Mouse (Mus musculus) lung, postnatal 25 days (tissue): ENCODE results near the gene Etnk1.

Source experiments
- DNase-seq: peaks from one replicate; pipeline ENCODE4 v3.0.0; 2022; ENCODE audit warnings: low spot score

Etnk1 gene

DNA sequence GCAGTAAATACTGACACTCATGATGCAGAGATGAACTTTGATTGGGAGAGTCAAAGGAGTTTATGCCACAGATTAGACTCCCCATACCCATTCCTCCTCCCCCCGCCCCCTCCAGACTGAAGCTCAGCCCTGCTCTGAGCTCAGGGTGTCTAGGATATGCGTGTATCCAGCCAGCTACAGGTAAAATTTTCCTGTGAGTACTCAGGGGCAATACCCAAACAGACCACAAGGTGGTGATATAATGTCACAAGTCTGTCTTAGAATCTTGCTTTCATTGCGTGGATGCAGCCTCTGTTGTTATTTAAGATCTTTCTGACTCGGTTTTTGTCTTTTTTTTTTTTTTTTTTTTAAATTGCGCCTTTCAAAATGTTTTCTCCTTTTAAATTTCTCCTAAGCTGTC lies 52.3 kb downstream of the Etnk1 start:
- peak; percentile 69 for DNase-seq

DNA sequence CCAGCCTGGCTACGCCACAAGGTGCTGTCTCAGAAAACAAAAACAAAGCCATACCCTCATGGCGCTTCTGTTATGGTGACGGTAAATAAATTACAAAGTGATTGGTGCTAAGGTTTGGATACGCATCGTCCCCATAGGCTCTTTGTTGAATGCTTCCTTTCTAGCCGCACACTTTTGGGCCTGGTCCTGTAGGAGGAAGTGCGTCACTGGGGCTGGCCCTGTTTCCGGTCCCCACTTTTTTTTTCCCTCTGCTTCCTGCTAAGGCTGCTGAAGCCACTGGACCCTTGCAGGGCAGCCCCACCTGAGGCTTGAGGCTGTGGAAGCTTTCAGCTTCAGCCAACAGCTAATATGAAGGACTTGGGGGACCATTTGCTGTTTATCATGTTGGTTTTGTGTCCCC lies 54.2 kb downstream of the Etnk1 start:
- DNase-seq: no peak

DNA sequence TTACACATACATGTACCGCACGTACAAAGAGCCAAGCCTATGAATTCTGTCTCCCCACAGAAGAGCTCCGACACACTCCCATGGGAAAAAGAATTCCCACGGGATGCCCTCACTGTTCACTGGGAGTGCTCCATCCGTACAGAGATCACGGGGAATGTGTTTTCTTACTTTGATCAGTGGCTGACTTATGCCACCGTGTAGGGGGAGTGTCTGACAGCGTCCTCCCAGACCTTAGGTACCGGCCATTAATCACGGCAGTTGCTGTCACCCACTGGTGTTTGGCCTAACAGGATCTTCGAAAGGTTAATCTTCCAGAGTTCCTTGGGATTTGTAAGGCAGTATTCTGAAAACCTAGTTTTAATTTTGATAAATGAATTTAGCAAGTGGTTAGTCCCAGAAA lies 57.0 kb downstream of the Etnk1 start:
- DNase-seq: no peak

DNA sequence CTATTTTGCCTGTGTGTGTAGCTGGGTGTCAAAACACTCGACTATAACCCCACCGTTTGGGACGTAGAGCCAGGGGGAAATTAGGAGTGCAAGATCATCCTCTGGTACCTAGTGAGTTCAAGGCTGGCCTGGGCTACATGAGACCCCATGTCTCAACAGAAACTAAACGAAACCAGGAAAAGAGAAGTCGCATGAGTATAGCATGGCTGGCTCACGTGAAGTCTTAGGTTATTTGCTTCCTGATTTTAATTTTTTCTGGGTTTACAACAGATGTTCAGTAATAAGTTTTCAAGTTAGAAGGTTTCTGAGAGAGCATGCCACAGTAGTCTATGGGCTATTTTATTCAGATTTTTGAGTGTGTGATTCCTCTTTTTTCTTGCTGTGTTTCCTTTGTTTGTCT lies 57.9 kb downstream of the Etnk1 start:
- no peak for DNase-seq

DNA sequence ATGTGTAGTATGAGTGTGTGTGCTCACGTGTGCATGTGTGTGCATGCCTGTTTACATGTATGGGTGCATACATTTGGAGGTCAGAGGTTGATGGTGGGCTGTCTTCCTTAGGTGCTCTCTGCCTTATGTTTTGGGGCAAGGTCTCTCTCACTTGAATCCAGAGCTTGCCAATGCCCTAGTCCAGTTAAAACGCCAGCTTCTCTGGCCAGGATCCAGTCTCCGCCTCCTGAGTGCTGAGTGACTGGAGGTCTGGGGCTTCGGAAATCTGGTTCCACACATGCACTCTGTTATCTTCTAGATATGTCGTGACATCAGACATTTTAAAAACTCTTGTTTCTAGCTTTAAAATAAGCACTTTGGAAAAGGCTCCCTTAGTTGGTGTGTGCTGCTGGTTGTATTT lies 61.7 kb downstream of the Etnk1 start:
- DNase-seq: no peak

DNA sequence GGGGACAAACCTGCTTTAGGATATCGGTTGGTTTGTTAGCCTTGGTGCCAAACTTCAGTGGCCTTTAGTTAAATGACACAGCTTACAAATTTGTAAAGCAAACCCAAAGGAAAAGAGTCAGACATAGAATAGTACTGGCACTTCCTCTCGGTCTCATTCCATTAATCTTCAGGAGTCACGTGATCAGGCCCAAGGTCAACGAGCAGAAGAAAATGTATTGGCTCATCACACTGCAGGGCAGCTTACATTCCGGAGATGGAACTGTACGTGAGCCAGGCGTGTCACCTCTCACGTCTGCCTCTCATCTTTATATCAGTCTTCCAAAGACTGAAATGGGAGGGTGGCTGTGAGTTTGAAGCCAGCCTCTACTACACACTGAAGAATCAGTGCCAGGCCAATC lies 62.9 kb downstream of the Etnk1 start:
- no peak for DNase-seq

DNA sequence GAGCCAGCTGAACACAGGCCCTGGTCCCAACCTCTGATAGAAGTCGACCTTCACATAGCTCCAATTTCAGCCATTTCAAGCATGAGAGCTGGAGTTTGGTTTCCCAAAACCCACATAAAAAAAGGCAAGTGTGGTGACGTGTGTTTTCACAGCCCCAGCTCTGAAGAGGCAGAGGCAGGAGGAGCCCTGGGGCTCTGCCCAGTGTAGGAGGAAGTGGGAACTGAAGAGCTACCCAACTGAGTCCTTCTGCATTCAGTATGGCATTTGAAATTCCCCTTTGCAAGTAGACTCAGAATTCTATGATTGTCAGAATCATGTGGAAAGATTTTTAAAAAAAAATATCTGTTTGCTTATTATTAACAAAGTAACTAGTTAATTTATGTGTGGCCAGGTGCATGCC lies 63.9 kb downstream of the Etnk1 start:
- no peak for DNase-seq

DNA sequence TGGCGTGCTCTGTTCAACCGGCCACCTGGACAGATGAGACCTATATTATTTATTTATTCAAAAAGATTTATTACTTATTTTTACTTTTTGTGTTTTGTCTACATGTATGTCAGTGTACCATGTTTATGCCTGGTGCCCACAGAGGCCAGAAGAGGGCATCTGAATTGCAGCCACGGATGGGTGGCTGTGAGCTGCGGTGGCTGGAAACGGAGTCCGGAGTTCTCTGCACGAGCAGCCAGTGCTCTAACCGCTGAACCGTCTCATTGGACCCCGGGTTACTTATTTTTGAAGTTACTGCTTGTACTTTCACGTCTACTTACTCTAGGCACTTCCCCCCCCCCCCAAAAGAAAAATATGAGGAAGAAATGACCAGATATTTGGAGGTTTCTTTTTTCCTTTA lies 65.7 kb downstream of the Etnk1 start:
- no peak for DNase-seq

DNA sequence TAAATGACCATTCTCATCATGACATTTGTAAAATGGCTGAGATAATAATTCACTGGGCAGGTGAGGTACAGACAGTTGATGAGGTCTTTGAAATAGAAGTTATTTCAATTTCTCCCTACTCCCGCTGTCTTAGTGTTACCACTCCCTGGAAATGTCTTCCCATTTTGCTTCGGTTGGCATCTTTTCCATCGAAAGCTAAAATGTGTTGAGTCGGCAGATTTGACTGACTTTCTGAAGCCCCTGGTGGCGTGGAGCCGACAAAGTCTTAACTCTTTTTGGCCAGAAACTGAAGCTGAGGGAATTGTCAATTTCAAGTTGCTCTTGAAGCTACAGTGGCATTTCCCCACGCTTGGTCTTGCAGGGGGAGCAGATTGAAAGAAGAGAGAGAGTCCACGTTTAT lies 67.8 kb downstream of the Etnk1 start:
- no peak for DNase-seq

DNA sequence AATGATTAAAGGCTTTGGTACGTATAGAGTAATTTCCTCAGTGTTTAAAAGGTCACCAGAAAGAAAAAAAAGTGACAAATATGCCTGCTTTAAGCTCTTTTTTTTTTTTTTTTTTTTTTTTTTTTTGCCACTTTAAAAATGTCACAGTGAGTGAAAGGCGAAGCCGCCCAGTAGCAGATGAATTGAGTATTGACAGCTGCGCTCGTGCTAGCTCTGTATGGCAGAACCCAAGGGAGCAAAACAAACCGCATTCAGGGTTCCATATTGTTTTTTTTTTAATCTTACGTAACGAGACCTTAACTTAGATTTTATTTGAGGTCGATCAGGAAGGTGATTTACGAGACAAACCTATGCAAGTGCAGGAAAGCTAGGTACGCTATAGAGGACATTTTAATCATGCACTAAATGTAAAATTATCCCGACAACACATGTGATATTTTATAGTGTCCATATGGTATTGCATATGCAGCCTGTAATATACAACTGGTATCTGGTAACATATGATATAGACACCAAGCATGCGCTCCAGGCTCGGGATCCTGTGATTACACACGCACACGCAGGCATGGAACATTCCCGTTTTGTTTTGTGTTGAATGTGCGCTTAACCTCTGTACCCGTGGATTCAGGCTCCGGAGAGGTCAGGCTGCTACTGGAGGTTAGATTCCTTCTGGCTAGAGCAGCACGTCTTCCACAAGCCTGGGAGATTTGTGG lies 72.5 kb downstream of the Etnk1 start:
- no peak for DNase-seq

DNA sequence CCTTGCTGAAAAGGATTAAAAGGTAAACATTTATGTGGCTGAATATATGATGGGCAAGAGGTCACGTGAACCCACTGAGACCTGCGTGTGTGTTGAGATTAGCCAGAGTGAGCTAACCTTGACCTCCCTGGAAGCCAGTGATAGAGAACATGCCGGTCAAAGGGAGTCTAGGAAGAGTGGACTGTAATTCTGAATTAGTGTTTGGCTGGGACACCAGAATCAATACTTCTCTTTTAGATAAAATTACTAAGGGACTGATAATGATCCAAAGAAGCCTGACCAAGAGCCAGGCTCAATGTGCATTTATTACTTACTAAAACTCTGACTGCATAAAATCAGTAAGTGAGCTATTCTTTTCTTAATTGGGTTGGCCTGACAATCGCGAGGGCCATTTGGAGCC lies 76.2 kb downstream of the Etnk1 start:
- DNase-seq: no peak

DNA sequence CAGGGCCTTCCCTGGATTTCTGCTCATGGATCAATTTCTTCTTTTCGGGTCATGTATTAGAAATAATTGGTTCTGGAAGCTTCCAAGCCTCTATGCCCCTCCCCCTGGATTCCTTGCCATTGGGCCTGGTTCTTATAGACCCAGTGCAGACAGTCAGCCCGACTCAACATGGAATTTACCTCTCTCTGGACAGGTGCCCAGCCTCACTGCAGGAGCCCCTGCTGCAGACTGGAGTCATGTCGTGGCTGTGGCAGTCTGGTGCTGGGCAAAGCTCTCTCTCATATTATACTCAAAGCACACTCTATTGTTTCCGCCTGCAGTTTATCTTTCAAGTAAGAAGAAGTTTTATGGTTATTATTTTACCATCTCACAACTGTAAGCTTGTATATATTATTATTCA lies 90.9 kb downstream of the Etnk1 start:
- DNase-seq: no peak

DNA sequence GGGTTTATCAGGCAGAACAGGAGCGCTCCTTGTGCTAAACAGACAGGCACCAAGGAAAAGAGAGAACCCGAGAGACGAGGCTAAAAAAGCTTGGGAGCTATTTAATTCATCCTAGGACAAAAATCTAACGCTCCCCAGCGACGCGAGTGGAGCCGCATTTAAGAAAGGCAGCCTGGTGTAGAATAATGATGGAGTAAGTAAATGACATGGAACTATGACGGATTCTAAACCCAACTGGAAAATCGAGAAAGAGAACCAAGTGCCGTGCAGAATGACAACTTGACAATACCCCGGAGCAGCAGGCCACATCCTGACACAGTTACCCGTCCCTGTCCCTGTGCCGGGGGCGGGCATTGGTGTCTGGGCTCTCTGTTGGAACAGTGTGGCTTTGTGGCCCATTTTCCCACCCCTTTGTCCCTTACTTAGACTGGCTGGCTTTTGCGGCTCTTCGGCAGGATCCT lies 92.2 kb downstream of the Etnk1 start:
- no peak for DNase-seq

DNA sequence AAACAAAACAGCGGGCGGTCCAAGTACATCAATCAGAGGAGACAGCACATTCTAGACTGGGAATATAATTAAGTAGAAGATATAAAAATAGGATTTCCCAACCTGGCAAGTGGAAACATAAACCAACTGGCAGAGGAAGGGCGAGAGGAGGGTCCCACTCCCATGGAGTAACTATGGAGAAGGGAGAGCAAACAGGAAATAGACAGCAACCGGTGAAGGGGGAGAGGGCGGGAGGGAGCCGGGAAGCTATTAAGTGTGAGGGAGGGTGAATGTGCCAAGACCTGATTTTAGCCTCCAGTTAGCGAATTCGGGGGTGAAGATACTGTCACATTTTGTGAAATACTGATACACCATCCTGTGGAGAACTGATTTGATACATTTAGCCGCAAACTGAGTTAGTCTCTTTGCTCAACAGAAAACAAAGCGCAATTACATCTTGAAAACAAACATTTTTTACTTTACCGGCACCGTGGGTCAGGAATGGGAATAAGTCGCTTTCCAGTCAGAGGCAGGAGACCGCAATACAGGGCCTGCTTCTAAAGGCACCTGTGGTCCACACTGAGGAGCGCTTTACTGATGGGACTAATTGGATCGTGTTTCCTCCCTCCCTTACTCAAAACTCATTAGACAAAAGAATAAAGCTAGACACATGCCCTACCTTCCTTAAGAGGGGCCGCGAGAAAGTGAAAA lies 93.0 kb downstream of the Etnk1 start:
- DNase-seq: peak; percentile 16

DNA sequence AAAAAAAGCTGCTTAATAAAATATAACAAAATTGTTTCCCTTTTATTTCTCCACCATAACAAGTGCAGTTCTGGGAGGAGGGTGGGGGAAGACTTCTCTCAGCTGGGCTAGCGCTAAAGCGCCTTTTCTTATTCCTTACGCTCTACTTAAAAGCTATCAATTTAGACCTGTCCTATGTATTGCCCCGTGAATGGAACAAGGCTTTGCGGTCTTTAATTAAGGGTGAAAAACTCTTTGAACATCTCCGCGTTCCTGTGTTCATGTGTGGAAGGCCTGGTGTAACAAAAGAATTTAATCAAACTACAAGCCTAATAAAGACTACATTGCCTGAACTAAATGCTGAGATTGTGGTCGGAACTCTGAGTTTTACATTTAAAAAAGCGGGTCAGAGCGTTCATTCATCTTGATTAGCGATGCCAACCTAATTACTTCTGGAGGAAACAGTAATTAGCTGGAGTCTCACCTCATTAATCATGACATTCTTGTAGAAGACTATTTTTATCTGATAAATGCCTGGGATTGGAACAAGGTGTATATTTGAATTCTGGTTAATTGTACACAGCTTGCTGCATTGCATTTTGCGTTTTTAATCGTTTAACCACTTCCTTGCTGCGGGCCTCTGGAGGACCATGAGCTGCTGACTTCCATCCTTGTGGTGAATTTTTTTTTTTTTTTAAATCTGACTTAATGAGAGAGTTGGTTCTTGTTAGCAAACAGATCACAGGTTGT lies 93.7 kb downstream of the Etnk1 start:
- DNase-seq: no peak

DNA sequence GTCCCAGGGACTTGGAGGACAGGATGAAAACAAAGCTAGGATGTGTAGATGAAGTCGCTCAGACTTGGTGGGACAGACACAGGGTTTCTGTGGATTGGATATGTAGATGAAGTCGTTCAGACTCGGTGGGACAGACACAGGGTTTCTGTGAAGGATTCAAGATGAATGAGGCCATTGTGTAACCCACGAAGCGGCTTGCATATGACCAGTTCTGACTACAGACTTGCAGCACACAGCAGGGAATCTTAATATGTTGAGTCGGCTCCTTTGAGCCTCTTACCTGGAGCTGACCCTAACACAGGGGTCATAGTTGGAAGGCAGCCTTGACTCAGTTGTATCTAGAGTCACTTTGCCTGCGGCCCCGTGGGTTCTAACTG lies 94.3 kb downstream of the Etnk1 start:
- DNase-seq: no peak

DNA sequence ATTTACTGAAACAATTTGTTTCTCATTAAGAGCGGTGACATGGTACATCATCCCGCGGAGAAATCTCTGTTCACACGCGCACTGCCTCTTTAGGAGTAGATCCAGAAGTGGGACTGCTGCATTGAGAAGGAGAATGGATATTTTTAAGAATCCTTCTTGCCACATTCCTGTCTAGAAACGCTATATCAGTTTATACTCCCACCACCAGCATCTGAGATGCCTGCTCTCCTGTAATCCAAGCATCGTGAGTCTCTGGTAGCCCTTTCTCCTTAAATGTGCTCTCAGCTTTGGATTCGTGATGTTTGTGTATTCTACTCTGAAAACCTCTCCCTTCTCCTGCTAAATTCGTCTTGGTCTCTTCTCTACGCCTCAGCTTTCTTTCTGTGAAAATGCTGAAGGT lies 98.5 kb downstream of the Etnk1 start:
- no peak for DNase-seq

DNA sequence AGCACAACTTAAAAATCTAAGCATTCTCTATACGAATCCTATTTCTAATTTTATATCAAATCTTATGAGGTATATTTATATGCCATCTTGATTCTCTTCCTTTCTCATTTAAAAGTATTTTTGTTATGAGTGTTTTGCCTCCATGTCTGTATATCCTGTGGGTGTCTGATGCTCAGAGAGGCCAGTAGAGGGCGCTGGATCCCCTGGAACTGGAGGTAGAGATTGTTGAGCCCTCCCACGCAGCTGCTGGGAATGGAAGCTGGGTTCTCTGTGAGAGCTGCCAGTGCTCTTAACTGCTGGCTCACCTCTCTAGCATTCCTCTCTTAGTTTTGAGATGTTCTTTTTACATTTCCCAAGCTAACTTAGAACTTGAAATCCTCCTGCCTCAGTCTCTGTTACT lies 112.2 kb downstream of the Etnk1 start:
- no peak for DNase-seq
